Mouse (Mus musculus): ENCODE measurements around the gene Plekha1.

Plekha1 gene

GRCm38 (mm10) chr7:130918260-130918659 is 52.7 kb downstream of the Plekha1 start:
- DNase-seq (ENCODE audit: low spot score in 2 of 2) = no peak

- DNase-seq (ENCODE audit: low spot score in 2 of 2) = no peak
These were observed 57.6 kb downstream of the Plekha1 start for GRCm38 (mm10) chr7:130922981-130923731.

GRCm38 (mm10) chr7:130930401-130930800 is 64.8 kb downstream of the Plekha1 start:
- no peak for DNase-seq (ENCODE audit: low spot score in 2 of 2)

GRCm38 (mm10) chr7:130932921-130933320 is 67.4 kb downstream of the Plekha1 start:
- no peak for DNase-seq (ENCODE audit: low spot score in 2 of 2)

- DNase-seq (ENCODE audit: low spot score in 2 of 2) = no peak
These were observed 69.1 kb downstream of the Plekha1 start for GRCm38 (mm10) chr7:130934654-130935053.

- no peak for DNase-seq (ENCODE audit: low spot score in 2 of 2)
These were observed 69.9 kb downstream of the Plekha1 start for GRCm38 (mm10) chr7:130935421-130935792.

GRCm38 (mm10) chr7:130935793-130936471 is 70.4 kb downstream of the Plekha1 start, which contains the start of gene Htra1:
TSS of gene Htra1 (plus strand) at chr7:130936111.
- DNase-seq (ENCODE audit: low spot score in 2 of 2) = no peak

GRCm38 (mm10) chr7:130936472-130936951 is 71.0 kb downstream of the Plekha1 start:
- DNase-seq (ENCODE audit: low spot score in 2 of 2) = no peak

- DNase-seq (ENCODE audit: low spot score in 2 of 2) = no peak
These were observed 71.8 kb downstream of the Plekha1 start for GRCm38 (mm10) chr7:130937266-130937841.

- no peak for DNase-seq (ENCODE audit: low spot score in 2 of 2)
These were observed 72.4 kb downstream of the Plekha1 start for GRCm38 (mm10) chr7:130938005-130938404.

- DNase-seq (ENCODE audit: low spot score in 2 of 2) = no peak
These were observed 73.3 kb downstream of the Plekha1 start for GRCm38 (mm10) chr7:130938896-130939295.

- no peak for DNase-seq (ENCODE audit: low spot score in 2 of 2)
These were observed 75.2 kb downstream of the Plekha1 start for GRCm38 (mm10) chr7:130940733-130941132.

GRCm38 (mm10) chr7:130943280-130943895 is 77.8 kb downstream of the Plekha1 start:
- no peak for DNase-seq (ENCODE audit: low spot score in 2 of 2)

GRCm38 (mm10) chr7:130944766-130945475 is 79.4 kb downstream of the Plekha1 start:
- DNase-seq (ENCODE audit: low spot score in 2 of 2) = no peak

GRCm38 (mm10) chr7:130945730-130946129 is 80.2 kb downstream of the Plekha1 start:
- no peak for DNase-seq (ENCODE audit: low spot score in 2 of 2)

- no peak for DNase-seq (ENCODE audit: low spot score in 2 of 2)
These were observed 80.7 kb downstream of the Plekha1 start for GRCm38 (mm10) chr7:130946303-130946702.

- DNase-seq (ENCODE audit: low spot score in 2 of 2) = no peak
These were observed 83.1 kb downstream of the Plekha1 start for GRCm38 (mm10) chr7:130948563-130949208.

- no peak for DNase-seq (ENCODE audit: low spot score in 2 of 2)
These were observed 83.8 kb downstream of the Plekha1 start for GRCm38 (mm10) chr7:130949331-130949751.

GRCm38 (mm10) chr7:130950482-130950881 is 84.9 kb downstream of the Plekha1 start:
- no peak for DNase-seq (ENCODE audit: low spot score in 2 of 2)

GRCm38 (mm10) chr7:130951004-130951403 is 85.4 kb downstream of the Plekha1 start:
- DNase-seq (ENCODE audit: low spot score in 2 of 2) = no peak

GRCm38 (mm10) chr7:130953376-130953775 is 87.8 kb downstream of the Plekha1 start:
- DNase-seq (ENCODE audit: low spot score in 2 of 2) = no peak

All from natural killer cell, adult 2 months (primary cell).